Mouse (Mus musculus): Measurements from ENCODE around the gene Mapre3. TPM values are rescaled to one million over a fixed set of nuclear protein-coding genes. Genes with fewer than 3 reads are reported as not detected.

The Mapre3 gene
- total and polyA plus RNA-seq, 3 experiments = 0.27 TPM; not detected in 2

- ATAC-seq (ENCODE audit: extremely low read depth, insufficient number of reproducible peaks, low FRiP score, poor library complexity, severe bottlenecking) = no peak
- peaks cover 50% of the 10 kb centered on the region for H3K4me1 ChIP-seq (ENCODE audit: insufficient read depth, low read depth, low read length)
These were observed 75.9 kb downstream of the Mapre3 start for GRCm38 (mm10) chr5:30890375-30890774.

GRCm38 (mm10) chr5:30901860-30902259 lies 87.4 kb downstream of the Mapre3 start:
- ATAC-seq (ENCODE audit: extremely low read depth, insufficient number of reproducible peaks, low FRiP score, poor library complexity, severe bottlenecking) = no peak

More at GRCm38 (mm10) chr5:30890375-30890774, 75.9 kb downstream of the Mapre3 start:
- Histone ChIP-seq H3K36me3 (replicated peaks) (peaks cover 54% of the 10 kb centered on the region), H3K27me3 (ENCODE audit: insufficient read depth, low read length) (no peaks in the 10 kb centered on the region), H3K9me3 (replicated peaks) (no peaks in the 10 kb centered on the region), H3K4me3 (ENCODE audit: low read depth, low read length) (peak overlapping the region; percentile 31; the same call in 1 of the 2 replicates)
- TF ChIP-seq GATA2 (IDR thresholded peaks at IDR 0.05; ENCODE audit: borderline replicate concordance, low read depth, low read length) = no peak
- TF ChIP-seq TAL1 (conservative IDR thresholded peaks at IDR 0.05; ENCODE audit: low read depth, low read length) = no peak
- no peak for TF ChIP-seq POLR2AphosphoS5 (IDR thresholded peaks at IDR 0.05; ENCODE audit: insufficient replicate concordance, low read depth, low read length)
- TF ChIP-seq GATA1 (IDR thresholded peaks at IDR 0.05; ENCODE audit: borderline replicate concordance, low read length) = no peak
- TF ChIP-seq CTCF (IDR thresholded peaks at IDR 0.05; ENCODE audit: low read depth, low read length) = no peak
- DNase-seq (ENCODE audit: low spot score) = no peak

GRCm38 (mm10) chr5:30907413-30908059 lies 93.1 kb downstream of the Mapre3 start, which contains the start of gene Ost4:
TSS of gene Ost4 (minus strand) at chr5:30907788.
- peak within 1 kb of the TSS; percentile 79 for H3K4me3 ChIP-seq (ENCODE audit: low read depth, low read length)
- DNase-seq (ENCODE audit: low spot score) = peak; percentile 94
- peaks cover 22% of the 10 kb centered on the region for H3K27me3 ChIP-seq (ENCODE audit: insufficient read depth, low read length)
- TF ChIP-seq TAL1 (conservative IDR thresholded peaks at IDR 0.05; ENCODE audit: low read depth, low read length) (no peak), GATA1 (IDR thresholded peaks at IDR 0.05; ENCODE audit: borderline replicate concordance, low read length) (no peak), POLR2AphosphoS5 (IDR thresholded peaks at IDR 0.05; ENCODE audit: insufficient replicate concordance, low read depth, low read length) (no peak), GATA2 (IDR thresholded peaks at IDR 0.05; ENCODE audit: borderline replicate concordance, low read depth, low read length) (no peak), CTCF (IDR thresholded peaks at IDR 0.05; ENCODE audit: low read depth, low read length) (no peak)
- H3K36me3 ChIP-seq (replicated peaks) = peaks cover 38% of the 10 kb centered on the region
- peak; percentile 97 for ATAC-seq (ENCODE audit: extremely low read depth, insufficient number of reproducible peaks, low FRiP score, poor library complexity, severe bottlenecking)
- H3K9me3 ChIP-seq (replicated peaks) = no peaks in the 10 kb centered on the region
- peaks cover 47% of the 10 kb centered on the region for H3K4me1 ChIP-seq (ENCODE audit: insufficient read depth, low read depth, low read length)

More at GRCm38 (mm10) chr5:30901860-30902259, 87.4 kb downstream of the Mapre3 start:
- no peak for DNase-seq (ENCODE audit: low spot score)
- H3K4me1 ChIP-seq (ENCODE audit: insufficient read depth, low read depth, low read length) = peaks cover 42% of the 10 kb centered on the region
- H3K27me3 ChIP-seq (ENCODE audit: insufficient read depth, low read length) = no peaks in the 10 kb centered on the region
- TF ChIP-seq POLR2AphosphoS5 (IDR thresholded peaks at IDR 0.05; ENCODE audit: insufficient replicate concordance, low read depth, low read length) = no peak
- TF ChIP-seq TAL1 (conservative IDR thresholded peaks at IDR 0.05; ENCODE audit: low read depth, low read length) = no peak
- TF ChIP-seq GATA2 (IDR thresholded peaks at IDR 0.05; ENCODE audit: borderline replicate concordance, low read depth, low read length) = no peak
- TF ChIP-seq GATA1 (IDR thresholded peaks at IDR 0.05; ENCODE audit: borderline replicate concordance, low read length) = no peak
- no peak for TF ChIP-seq CTCF (IDR thresholded peaks at IDR 0.05; ENCODE audit: low read depth, low read length)
- no peak overlapping the region for H3K4me3 ChIP-seq (ENCODE audit: low read depth, low read length)
- peaks cover 90% of the 10 kb centered on the region for H3K36me3 ChIP-seq (replicated peaks)
- H3K9me3 ChIP-seq (replicated peaks) = no peaks in the 10 kb centered on the region

GRCm38 (mm10) chr5:30908426-30909299 lies 94.2 kb downstream of the Mapre3 start:
- Histone ChIP-seq H3K9me3 (replicated peaks) (no peaks in the 10 kb centered on the region), H3K36me3 (replicated peaks) (peaks cover 26% of the 10 kb centered on the region), H3K4me3 (ENCODE audit: low read depth, low read length) (peak overlapping the region; percentile 79; the same call in 1 of the 2 replicates), H3K4me1 (ENCODE audit: insufficient read depth, low read depth, low read length) (peaks cover 54% of the 10 kb centered on the region), H3K27me3 (ENCODE audit: insufficient read depth, low read length) (peaks cover 33% of the 10 kb centered on the region)
- TF ChIP-seq TAL1 (conservative IDR thresholded peaks at IDR 0.05; ENCODE audit: low read depth, low read length) (no peak), CTCF (IDR thresholded peaks at IDR 0.05; ENCODE audit: low read depth, low read length) (no peak), GATA1 (IDR thresholded peaks at IDR 0.05; ENCODE audit: borderline replicate concordance, low read length) (no peak), GATA2 (IDR thresholded peaks at IDR 0.05; ENCODE audit: borderline replicate concordance, low read depth, low read length) (no peak), POLR2AphosphoS5 (IDR thresholded peaks at IDR 0.05; ENCODE audit: insufficient replicate concordance, low read depth, low read length) (no peak)
- no peak for DNase-seq (ENCODE audit: low spot score)
- ATAC-seq (ENCODE audit: extremely low read depth, insufficient number of reproducible peaks, low FRiP score, poor library complexity, severe bottlenecking) = no peak

GRCm38 (mm10) chr5:30909300-30909659 lies 94.8 kb downstream of the Mapre3 start:
- Histone ChIP-seq H3K27me3 (ENCODE audit: insufficient read depth, low read length) (peaks cover 39% of the 10 kb centered on the region), H3K36me3 (replicated peaks) (peaks cover 20% of the 10 kb centered on the region), H3K4me1 (ENCODE audit: insufficient read depth, low read depth, low read length) (peaks cover 58% of the 10 kb centered on the region), H3K9me3 (replicated peaks) (no peaks in the 10 kb centered on the region), H3K4me3 (ENCODE audit: low read depth, low read length) (no peak overlapping the region)
- TF ChIP-seq TAL1 (conservative IDR thresholded peaks at IDR 0.05; ENCODE audit: low read depth, low read length) (no peak), GATA1 (IDR thresholded peaks at IDR 0.05; ENCODE audit: borderline replicate concordance, low read length) (no peak), GATA2 (IDR thresholded peaks at IDR 0.05; ENCODE audit: borderline replicate concordance, low read depth, low read length) (no peak), POLR2AphosphoS5 (IDR thresholded peaks at IDR 0.05; ENCODE audit: insufficient replicate concordance, low read depth, low read length) (no peak), CTCF (IDR thresholded peaks at IDR 0.05; ENCODE audit: low read depth, low read length) (no peak)
- ATAC-seq (ENCODE audit: extremely low read depth, insufficient number of reproducible peaks, low FRiP score, poor library complexity, severe bottlenecking) (no peak), DNase-seq (ENCODE audit: low spot score) (no peak)

DNA sequence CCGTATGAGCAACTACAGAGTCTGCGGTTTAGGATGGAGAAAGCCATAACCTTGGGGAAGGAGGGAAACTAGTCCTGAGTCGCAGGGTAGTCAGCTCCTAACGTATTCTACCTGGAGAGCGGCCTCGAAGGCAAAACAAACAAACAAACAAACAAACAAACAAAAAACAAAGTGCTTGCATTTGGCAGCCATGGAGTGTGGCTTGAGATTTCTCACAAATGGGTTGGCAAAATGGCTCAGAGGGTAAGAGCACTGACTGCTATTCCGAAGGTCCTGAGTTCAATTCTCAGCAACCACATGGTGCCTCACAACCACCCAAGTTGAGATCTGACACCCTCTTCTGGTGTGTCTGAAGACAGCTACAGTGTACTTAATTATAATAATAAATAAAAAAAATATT lies 95.4 kb downstream of the Mapre3 start:
- no peaks in the 10 kb centered on the region for H3K9me3 ChIP-seq (replicated peaks)
- ATAC-seq (ENCODE audit: extremely low read depth, insufficient number of reproducible peaks, low FRiP score, poor library complexity, severe bottlenecking) (no peak), DNase-seq (ENCODE audit: low spot score) (no peak)
- TF ChIP-seq CTCF (IDR thresholded peaks at IDR 0.05; ENCODE audit: low read depth, low read length) = no peak
- no peak for TF ChIP-seq TAL1 (conservative IDR thresholded peaks at IDR 0.05; ENCODE audit: low read depth, low read length)
- peaks cover 14% of the 10 kb centered on the region for H3K36me3 ChIP-seq (replicated peaks)
- H3K4me1 ChIP-seq (ENCODE audit: insufficient read depth, low read depth, low read length) = peaks cover 56% of the 10 kb centered on the region
- H3K4me3 ChIP-seq (ENCODE audit: low read depth, low read length) = no peak overlapping the region
- H3K27me3 ChIP-seq (ENCODE audit: insufficient read depth, low read length) = peaks cover 45% of the 10 kb centered on the region

Data from G1E (cell line).